Mouse (Mus musculus): ENCODE results near the gene Gm21083. TPM values are rescaled to one million over a fixed set of nuclear protein-coding genes. Genes with fewer than 3 reads are reported as not detected.

The Gm21083 gene
- not detected for polyA plus RNA-seq (2014; fragmentation: Illumina TruSeq; extraction: RNeasy Lipid Tissue Mini Kit (QIAGEN cat#74804); ENCODE audit: insufficient read depth, low read depth, low replicate concordance)

DNA sequence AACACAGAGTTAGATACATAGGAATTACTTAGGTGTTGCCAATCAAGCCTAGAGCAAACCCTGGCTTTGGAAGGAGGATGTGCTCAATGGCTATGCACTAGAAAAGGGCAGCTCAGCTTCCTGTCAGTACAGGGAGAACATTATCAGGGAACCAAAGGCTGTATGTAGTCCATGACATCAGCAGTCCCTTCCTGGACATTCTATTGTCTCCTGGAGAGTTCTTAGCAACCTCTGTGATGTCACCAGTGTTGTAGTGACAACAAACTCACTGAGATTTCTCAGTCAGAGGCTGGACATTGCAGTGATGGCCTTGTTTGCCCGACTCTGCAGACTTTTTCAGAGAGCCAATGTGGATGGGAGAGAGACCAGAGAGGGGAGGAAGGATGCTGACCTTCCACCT is at the start of gene Gm21083:
Gm21083 (plus strand) TSS at position 301 of the 400 bp plus-strand sequence.

GRCm38 (mm10) chr5:15529122-15529521 is 48.0 kb upstream of the Gm21083 start, which contains the start of gene Gm21190:
Gene Gm21190 (minus strand): TSS chr5:15529222.

GRCm38 (mm10) chr5:15618764-15619163 is 41.6 kb downstream of the Gm21083 start, which contains the start of gene Speer4d:
Gene Speer4d (plus strand): TSS chr5:15619064.

Other genes with a start within 250 kb of the Gm21083 start
- 2.5 TPM for gene Gm21149, start 100.8 kb upstream of the Gm21083 start, polyA plus RNA-seq (2014; fragmentation: Illumina TruSeq; extraction: RNeasy Lipid Tissue Mini Kit (QIAGEN cat#74804); ENCODE audit: insufficient read depth, low read depth, low replicate concordance)
- not detected for gene Gm21190, start 48.1 kb upstream of the Gm21083 start, polyA plus RNA-seq (2014; fragmentation: Illumina TruSeq; extraction: RNeasy Lipid Tissue Mini Kit (QIAGEN cat#74804); ENCODE audit: insufficient read depth, low read depth, low replicate concordance)
- gene Speer4d, start 41.7 kb downstream of the Gm21083 start, polyA plus RNA-seq (2014; fragmentation: Illumina TruSeq; extraction: RNeasy Lipid Tissue Mini Kit (QIAGEN cat#74804); ENCODE audit: insufficient read depth, low read depth, low replicate concordance): not detected
- not detected for gene 4930572O03Rik, start 79.7 kb downstream of the Gm21083 start, polyA plus RNA-seq (2014; fragmentation: Illumina TruSeq; extraction: RNeasy Lipid Tissue Mini Kit (QIAGEN cat#74804); ENCODE audit: insufficient read depth, low read depth, low replicate concordance)
- gene Speer4c, start 136.9 kb downstream of the Gm21083 start, polyA plus RNA-seq (2014; fragmentation: Illumina TruSeq; extraction: RNeasy Lipid Tissue Mini Kit (QIAGEN cat#74804); ENCODE audit: insufficient read depth, low read depth, low replicate concordance): 0.66 TPM